Mouse (Mus musculus): ENCODE results near the gene Abca6. TPM values are rescaled to one million over a fixed set of nuclear protein-coding genes. Genes with fewer than 3 reads are reported as not detected.

Gene Abca6
- polyA plus RNA-seq, 1 experiment from 2014 or later = 1.2 TPM

Other genes with a start within 250 kb of the Abca6 start
- 9.8 and 13.4 TPM in 2 replicates for gene Abca8a, start 155.8 kb downstream of the Abca6 start, polyA plus RNA-seq (2015; fragmentation: Nextera tagmentation; extraction: Ambion mirVana)
- gene Abca9, start 83.6 kb downstream of the Abca6 start, polyA plus RNA-seq (2015; fragmentation: Nextera tagmentation; extraction: Ambion mirVana) = 9.8 and 11.6 TPM in 2 replicates
- gene Abca5, start 85.9 kb upstream of the Abca6 start, polyA plus RNA-seq (2015; fragmentation: Nextera tagmentation; extraction: Ambion mirVana) = 5.4 and 7.3 TPM in 2 replicates
- 18.0 and 19.4 TPM in 2 replicates for gene Map2k6, start 147.3 kb upstream of the Abca6 start, polyA plus RNA-seq (2015; fragmentation: Nextera tagmentation; extraction: Ambion mirVana)

Measured in embryonic facial prominence, embryonic 15.5 days (tissue).